Mouse (Mus musculus): ENCODE measurements at regions not wholly inside any gene's neighbourhood (a gene's known extent, or its start where the extent isn't known, plus 50 kb on each side); places are given as distances from the start of the nearest gene placed in this dataset.

DNA sequence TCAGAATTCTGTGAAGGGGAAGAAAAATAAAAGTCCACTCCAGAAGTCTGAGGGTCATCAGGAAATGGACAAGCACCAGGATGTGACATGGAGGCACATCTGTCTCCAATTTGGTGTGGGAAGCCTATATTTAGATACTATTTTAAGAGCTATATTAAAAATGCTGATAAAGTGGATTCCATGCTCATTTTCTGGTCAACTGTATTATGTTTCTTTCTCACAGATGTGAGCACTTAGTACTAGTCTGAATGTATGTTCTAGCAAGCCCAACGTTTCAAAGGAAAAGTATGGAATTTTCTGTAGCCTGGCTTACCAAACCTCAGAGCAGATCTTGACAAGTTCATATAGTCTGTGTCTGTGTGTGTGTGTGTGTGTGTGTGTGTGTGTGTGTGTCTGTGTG, 197.0 kb downstream of the Dact1 start:
- Histone ChIP-seq H3K9ac (no peak overlapping the region), H3K9me3 (no peaks in the 10 kb centered on the region), H3K36me3 (no peaks in the 10 kb centered on the region), H3K27me3 (no peaks in the 10 kb centered on the region), H3K4me2 (no peak overlapping the region), H3K4me1 (peaks cover 5% of the 10 kb centered on the region), H3K27ac (peak overlapping the region; percentile 78), H3K4me3 (no peak overlapping the region)
- WGBS = 20% methylated on average over 1 of the region's 1 CpGs
- no peak for ATAC-seq (ENCODE audit: insufficient number of reproducible peaks, insufficient read depth, low FRiP score, low TSS enrichment, low read depth)

DNA sequence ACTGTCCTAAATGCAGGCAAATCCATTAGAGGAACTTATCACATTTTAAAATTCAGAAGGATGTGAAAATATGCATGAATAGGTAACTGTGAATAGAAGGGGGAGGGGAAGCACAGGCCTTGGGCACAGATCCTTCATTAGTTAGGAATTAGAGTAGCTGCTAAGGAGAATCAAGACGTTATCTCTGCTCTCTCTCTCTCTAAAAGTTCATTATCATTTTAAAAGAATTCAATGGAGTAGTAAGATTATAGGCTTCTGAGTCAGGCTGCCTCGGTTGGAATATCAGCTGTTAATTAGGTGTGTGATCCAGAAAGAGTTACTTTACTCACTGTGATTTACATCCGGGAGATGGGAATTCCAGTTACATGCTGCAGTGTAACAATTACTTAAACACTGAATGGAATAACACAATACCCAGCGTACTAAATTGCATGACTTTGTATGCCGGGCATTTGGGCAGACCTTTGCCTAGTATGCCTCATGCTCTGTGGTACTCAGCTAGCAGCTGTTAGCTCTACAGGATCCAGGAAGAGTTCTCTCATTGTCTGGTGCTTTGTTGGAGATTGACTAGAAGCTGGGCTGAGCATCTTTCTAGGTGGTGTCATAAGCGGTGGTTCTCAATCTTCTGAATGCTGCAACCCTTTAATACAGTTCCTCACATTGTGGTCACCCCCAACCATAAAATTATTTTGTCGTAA, 203.4 kb downstream of the Dact1 start:
- Histone ChIP-seq H3K4me2 (no peak overlapping the region), H3K9ac (no peak overlapping the region), H3K9me3 (no peaks in the 10 kb centered on the region), H3K4me1 (no peaks in the 10 kb centered on the region), H3K27ac (no peak overlapping the region), H3K27me3 (no peaks in the 10 kb centered on the region), H3K4me3 (no peak overlapping the region), H3K36me3 (no peaks in the 10 kb centered on the region)
- 68% methylated on average over 7 of the region's 7 CpGs for WGBS
- no peak for ATAC-seq (ENCODE audit: insufficient number of reproducible peaks, insufficient read depth, low FRiP score, low TSS enrichment, low read depth)

DNA sequence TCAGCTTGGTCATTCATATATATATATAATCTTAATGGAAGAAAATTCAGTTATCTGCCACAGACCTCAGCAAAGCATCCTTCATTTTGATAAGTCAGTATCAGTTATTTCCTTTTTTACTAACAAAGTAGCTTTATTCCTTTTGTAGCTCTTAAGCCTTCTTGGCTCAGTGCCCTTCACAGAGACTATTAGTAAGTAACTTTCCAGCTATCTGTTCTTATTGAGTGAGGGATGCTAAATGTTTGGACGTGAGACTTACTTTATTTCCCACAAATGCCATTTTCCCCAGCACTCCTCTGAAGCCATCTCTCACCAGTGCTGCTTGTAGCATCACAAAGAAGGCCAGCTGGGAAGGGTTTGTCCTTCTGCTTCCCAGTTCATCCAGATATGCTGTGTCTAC, 209.8 kb downstream of the Dact1 start:
- ATAC-seq (ENCODE audit: insufficient number of reproducible peaks, insufficient read depth, low FRiP score, low TSS enrichment, low read depth) = no peak
- H3K4me1 ChIP-seq = peaks cover 11% of the 10 kb centered on the region; the same call in 1 of the 2 replicates
- 61% methylated on average over 1 of the region's 1 CpGs for WGBS
- H3K36me3 ChIP-seq = no peaks in the 10 kb centered on the region
- H3K9ac ChIP-seq = no peak overlapping the region
- no peak overlapping the region for H3K27ac ChIP-seq
- H3K9me3 ChIP-seq = no peaks in the 10 kb centered on the region
- H3K27me3 ChIP-seq = no peaks in the 10 kb centered on the region
- no peak overlapping the region for H3K4me3 ChIP-seq
- no peak overlapping the region for H3K4me2 ChIP-seq

DNA sequence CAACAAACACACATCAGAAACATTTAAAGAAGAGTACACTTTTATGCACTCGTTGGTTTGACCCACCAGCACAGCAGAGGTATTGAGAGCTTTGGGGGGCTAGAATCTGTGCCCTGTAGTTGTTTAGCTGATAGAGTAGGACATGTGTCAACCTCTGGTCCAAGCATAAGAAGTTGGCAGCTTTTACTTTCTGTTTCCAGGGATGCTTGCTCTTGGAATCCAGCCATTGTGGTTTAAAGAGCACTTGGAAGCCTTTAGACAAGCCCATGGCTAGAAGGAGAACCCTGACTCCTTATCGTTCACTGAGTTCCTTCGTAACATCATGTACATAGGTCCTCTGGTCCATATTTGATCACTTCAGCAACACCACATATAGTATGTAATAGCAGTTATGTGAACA, 212.3 kb downstream of the Dact1 start:
- Histone ChIP-seq H3K9ac (no peak overlapping the region), H3K36me3 (no peaks in the 10 kb centered on the region), H3K9me3 (no peaks in the 10 kb centered on the region), H3K4me2 (no peak overlapping the region), H3K4me3 (no peak overlapping the region), H3K27me3 (no peaks in the 10 kb centered on the region), H3K4me1 (peaks cover 23% of the 10 kb centered on the region), H3K27ac (no peak overlapping the region)
- ATAC-seq (ENCODE audit: insufficient number of reproducible peaks, insufficient read depth, low FRiP score, low TSS enrichment, low read depth) = no peak
- 90% methylated on average over 3 of the region's 3 CpGs for WGBS

DNA sequence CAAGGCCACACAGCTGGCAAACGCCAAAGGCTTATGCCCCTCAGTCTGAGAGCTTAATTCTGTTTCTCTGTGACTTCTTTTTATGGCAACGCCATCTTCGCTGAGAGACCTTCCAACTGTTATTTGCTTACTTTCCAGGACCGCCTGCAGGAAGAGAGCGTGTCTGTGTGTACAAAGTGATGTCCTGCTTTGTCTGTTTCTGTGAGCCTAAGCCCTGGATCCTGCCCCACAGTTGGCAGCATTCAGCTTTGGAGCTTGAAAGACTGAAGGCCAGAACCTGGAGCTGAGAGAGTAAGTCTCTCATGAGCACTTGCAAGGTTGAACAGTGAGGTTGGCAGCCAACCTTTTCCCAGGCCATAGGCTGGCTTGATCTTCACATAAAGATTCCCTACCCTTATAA, 212.8 kb downstream of the Dact1 start:
- H3K36me3 ChIP-seq = no peaks in the 10 kb centered on the region
- 79% methylated on average over 5 of the region's 5 CpGs for WGBS
- H3K4me2 ChIP-seq = no peak overlapping the region
- no peak for ATAC-seq (ENCODE audit: insufficient number of reproducible peaks, insufficient read depth, low FRiP score, low TSS enrichment, low read depth)
- peaks cover 23% of the 10 kb centered on the region for H3K4me1 ChIP-seq
- H3K9ac ChIP-seq = no peak overlapping the region
- H3K27me3 ChIP-seq = no peaks in the 10 kb centered on the region
- H3K27ac ChIP-seq = no peak overlapping the region
- no peaks in the 10 kb centered on the region for H3K9me3 ChIP-seq
- H3K4me3 ChIP-seq = no peak overlapping the region

DNA sequence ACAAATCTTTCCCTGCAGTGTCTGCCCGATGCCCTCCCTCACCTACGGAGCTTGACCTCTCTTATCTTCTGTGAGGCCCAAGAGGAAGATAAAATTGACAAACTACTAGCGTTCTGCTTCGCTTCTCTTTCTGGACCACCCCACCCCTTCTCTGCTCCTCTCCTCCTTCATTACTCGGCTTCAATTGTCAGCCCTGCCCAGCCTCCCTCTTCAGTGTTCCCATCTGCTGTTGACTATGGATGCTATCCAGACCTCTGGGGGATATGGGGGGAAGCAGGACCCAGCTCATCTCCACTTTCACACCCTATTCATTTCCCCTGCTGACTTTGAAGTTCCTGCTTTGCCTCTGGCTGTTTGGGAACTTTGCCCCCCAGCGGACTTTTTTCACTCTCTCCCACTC, 214.5 kb downstream of the Dact1 start:
- Histone ChIP-seq H3K9ac (no peak overlapping the region), H3K36me3 (no peaks in the 10 kb centered on the region), H3K27me3 (no peaks in the 10 kb centered on the region), H3K4me2 (no peak overlapping the region), H3K4me1 (peaks cover 23% of the 10 kb centered on the region), H3K4me3 (no peak overlapping the region), H3K27ac (no peak overlapping the region), H3K9me3 (no peaks in the 10 kb centered on the region)
- ATAC-seq (ENCODE audit: insufficient number of reproducible peaks, insufficient read depth, low FRiP score, low TSS enrichment, low read depth) = no peak
- 48% methylated on average over 6 of the region's 6 CpGs for WGBS

DNA sequence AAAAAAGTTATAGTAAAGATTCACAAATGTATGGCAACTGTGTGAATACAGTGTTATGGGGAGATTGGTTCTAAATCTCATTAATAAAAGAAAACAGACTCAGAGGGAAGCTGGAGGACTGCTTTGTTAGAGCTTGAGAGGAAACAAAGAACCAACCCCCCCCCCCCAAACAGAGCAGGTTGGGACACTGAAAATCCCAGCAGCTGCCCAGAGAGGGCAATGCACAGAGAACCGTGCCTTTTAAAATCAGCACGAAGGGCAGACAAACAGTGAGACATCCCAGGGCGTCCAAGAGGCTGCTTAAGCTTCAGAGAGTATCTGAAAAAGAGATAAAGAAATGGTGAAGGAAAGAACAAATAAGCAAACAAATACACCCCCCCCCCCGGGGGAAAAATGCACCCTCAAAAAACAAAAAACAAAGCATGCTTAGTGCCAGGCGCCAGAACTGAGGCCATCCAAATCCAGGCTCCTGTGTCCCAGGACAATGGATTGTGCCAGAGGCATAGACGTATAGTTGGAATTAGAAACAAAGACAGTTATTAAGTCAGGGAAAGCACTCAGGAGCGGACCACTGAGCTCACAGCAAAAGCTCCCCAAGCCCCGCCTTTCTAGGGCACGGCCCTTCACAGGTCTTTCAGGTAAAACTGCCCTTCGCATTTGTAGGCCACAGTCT, 215.7 kb downstream of the Dact1 start:
- Histone ChIP-seq H3K27ac (no peak overlapping the region), H3K9me3 (no peaks in the 10 kb centered on the region), H3K4me3 (no peak overlapping the region), H3K9ac (no peak overlapping the region), H3K36me3 (no peaks in the 10 kb centered on the region), H3K27me3 (no peaks in the 10 kb centered on the region), H3K4me2 (no peak overlapping the region), H3K4me1 (peaks cover 23% of the 10 kb centered on the region)
- ATAC-seq (ENCODE audit: insufficient number of reproducible peaks, insufficient read depth, low FRiP score, low TSS enrichment, low read depth) = no peak
- 31% methylated on average over 10 of the region's 10 CpGs for WGBS

DNA sequence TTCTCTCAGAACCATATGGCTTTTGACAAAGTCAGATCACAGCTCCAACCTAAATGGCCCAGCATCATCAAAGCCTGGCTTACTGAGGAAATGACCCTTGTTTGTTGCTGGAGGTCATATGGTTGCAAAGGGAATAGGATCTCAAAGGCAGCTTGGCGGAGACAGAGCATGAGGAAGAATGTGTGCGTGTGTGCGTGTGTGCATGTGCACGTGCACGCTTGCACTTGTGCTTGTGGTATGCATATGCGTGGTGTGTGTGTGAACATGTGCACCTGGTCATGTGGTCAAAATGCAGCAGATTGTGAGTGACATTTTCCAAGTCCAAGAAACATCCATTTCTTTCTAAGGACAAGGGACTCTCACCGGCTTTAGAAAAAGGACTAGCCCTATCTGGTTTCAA, 216.9 kb downstream of the Dact1 start:
- no peak overlapping the region for H3K4me3 ChIP-seq
- WGBS = 65% methylated on average over 7 of the region's 7 CpGs
- no peak overlapping the region for H3K27ac ChIP-seq
- no peaks in the 10 kb centered on the region for H3K9me3 ChIP-seq
- no peak overlapping the region for H3K9ac ChIP-seq
- H3K36me3 ChIP-seq = no peaks in the 10 kb centered on the region
- H3K4me2 ChIP-seq = no peak overlapping the region
- no peaks in the 10 kb centered on the region for H3K27me3 ChIP-seq
- no peak for ATAC-seq (ENCODE audit: insufficient number of reproducible peaks, insufficient read depth, low FRiP score, low TSS enrichment, low read depth)
- H3K4me1 ChIP-seq = peaks cover 23% of the 10 kb centered on the region

DNA sequence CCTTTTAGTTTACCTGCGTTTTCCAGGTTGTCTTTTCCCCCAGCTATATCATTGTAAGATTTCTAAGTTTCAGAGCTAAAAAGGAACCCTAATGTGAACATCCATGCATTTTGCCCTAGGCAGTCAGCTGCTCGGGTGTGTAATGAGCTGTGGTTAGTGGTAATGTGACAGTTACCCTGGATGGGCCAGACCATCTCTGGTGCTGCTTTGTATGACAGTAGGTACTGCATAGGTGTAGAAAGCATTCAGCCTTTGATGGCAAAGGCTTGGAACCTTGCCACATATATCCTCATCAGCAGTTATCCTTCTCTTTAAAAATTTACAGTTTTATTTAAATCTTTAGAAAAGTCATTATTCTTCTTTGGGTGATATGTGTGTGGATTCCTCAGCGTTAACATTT, 222.5 kb downstream of the Dact1 start:
- Histone ChIP-seq H3K27me3 (no peaks in the 10 kb centered on the region; the same call in 1 of the 2 replicates), H3K9me3 (no peaks in the 10 kb centered on the region), H3K4me3 (no peak overlapping the region), H3K36me3 (no peaks in the 10 kb centered on the region), H3K4me1 (no peaks in the 10 kb centered on the region), H3K9ac (no peak overlapping the region), H3K4me2 (no peak overlapping the region), H3K27ac (no peak overlapping the region)
- no peak for ATAC-seq (ENCODE audit: insufficient number of reproducible peaks, insufficient read depth, low FRiP score, low TSS enrichment, low read depth)
- WGBS = 64% methylated on average over 3 of the region's 3 CpGs

DNA sequence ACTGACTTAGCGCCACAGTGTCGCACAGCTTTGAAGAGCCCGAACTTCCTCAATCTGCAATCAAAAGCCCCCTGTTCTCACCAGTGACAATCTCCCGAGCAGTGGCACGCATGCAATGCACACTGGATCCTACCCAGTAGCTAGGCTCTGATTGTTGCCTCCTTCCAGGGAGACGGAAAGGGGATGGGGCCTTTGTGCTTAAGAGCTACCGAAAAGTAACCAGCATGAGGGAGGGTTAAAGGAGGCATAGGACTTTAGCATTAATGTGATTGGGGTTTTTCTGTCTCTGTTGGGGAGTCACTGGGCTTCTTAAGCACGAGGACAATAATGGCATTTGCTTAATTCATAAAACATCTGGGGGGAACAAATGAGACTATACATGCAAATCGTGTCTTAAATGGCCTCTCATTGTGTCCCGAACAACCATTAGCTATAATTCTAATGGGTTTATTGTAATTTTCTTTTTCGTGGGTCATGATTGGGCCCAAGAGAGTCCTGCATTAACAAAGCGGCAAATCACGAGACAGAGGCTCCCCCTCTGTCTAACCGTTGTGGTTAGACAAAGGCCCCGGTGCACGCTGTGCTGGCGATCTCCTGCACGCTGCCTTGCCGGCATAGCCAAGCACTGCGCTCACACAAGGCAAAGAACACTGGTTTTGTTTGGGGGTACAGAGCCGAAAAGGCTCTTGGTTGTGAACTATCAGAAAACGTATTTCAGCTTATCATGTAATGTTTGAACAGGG, 223.2 kb downstream of the Dact1 start:
- Histone ChIP-seq H3K27me3 (no peaks in the 10 kb centered on the region; the same call in 1 of the 2 replicates), H3K4me1 (no peaks in the 10 kb centered on the region), H3K9ac (no peak overlapping the region), H3K4me3 (no peak overlapping the region), H3K4me2 (no peak overlapping the region), H3K27ac (no peak overlapping the region), H3K36me3 (no peaks in the 10 kb centered on the region), H3K9me3 (no peaks in the 10 kb centered on the region)
- WGBS = 62% methylated on average over 22 of the region's 22 CpGs
- no peak for ATAC-seq (ENCODE audit: insufficient number of reproducible peaks, insufficient read depth, low FRiP score, low TSS enrichment, low read depth)

DNA sequence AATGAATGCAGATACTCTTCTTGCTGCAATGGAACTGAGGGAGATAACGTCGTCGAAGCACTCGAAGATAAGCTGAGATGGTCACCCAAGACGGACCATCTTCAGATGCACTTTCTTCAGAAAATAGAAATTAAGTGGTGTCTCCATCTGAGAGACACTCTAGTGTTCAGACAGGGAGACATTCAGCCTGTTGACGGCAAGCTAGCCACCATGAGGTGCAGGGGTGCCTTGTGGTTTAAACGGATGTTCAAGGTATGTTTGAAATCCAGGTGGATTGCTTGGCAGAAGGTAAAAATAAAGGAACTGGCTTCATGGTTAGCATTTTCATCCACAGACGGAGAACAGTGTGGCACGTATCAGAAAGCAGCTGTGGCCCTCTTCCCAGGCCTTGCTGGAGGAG, 224.0 kb downstream of the Dact1 start:
- no peak overlapping the region for H3K4me3 ChIP-seq

DNA sequence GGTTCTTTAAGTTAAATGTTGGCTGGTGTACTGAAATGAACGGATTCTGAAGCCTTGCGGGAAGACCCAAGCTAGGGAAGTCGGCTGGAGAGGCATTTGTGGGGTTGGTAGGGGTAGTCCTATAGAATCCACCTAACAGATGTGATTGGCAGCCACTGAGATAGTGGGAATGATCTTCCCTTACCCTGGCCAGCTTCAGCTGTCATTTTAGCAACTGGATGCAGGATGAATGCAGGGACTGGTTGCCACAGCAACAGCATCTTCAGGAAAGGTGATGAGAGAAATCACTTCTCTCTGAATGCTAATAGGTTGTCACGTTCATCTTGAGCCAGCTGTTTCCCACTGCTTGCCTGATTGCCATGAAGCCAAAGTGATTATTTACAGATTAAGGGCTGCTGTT, 224.5 kb downstream of the Dact1 start:
- WGBS = 81% methylated on average over 4 of the region's 4 CpGs
- Histone ChIP-seq H3K9me3 (no peaks in the 10 kb centered on the region), H3K27me3 (no peaks in the 10 kb centered on the region; the same call in 1 of the 2 replicates), H3K36me3 (no peaks in the 10 kb centered on the region), H3K9ac (no peak overlapping the region), H3K4me2 (no peak overlapping the region), H3K4me3 (no peak overlapping the region), H3K27ac (no peak overlapping the region), H3K4me1 (no peaks in the 10 kb centered on the region)
- ATAC-seq (ENCODE audit: insufficient number of reproducible peaks, insufficient read depth, low FRiP score, low TSS enrichment, low read depth) = no peak

More for the DNA sequence above, 224.0 kb downstream of the Dact1 start:
- H3K27me3 ChIP-seq = no peaks in the 10 kb centered on the region; the same call in 1 of the 2 replicates
- 93% methylated on average over 9 of the region's 9 CpGs for WGBS
- ATAC-seq (ENCODE audit: insufficient number of reproducible peaks, insufficient read depth, low FRiP score, low TSS enrichment, low read depth) = no peak
- no peaks in the 10 kb centered on the region for H3K9me3 ChIP-seq
- no peak overlapping the region for H3K9ac ChIP-seq
- H3K4me1 ChIP-seq = no peaks in the 10 kb centered on the region
- no peaks in the 10 kb centered on the region for H3K36me3 ChIP-seq
- no peak overlapping the region for H3K27ac ChIP-seq
- no peak overlapping the region for H3K4me2 ChIP-seq

Measured in embryonic facial prominence, embryonic 13.5 days (tissue).